Mouse (Mus musculus) olfactory bulb, adult 2 months (tissue): ENCODE measurements around the gene Tspan15.

Source experiments
- CTCF ChIP-seq: fragments of 200-500 bp; IDR thresholded peaks from 2 replicates; pipeline ENCODE4 v1.5.1; 2012; ENCODE audit warnings: low read depth, mild to moderate bottlenecking, low read length, moderate library complexity; ENCODE audit not compliant: insufficient read depth
- POLR2A ChIP-seq: fragments of 200-500 bp; IDR thresholded peaks from 2 replicates; pipeline ENCODE4 v1.6.1; 2012; ENCODE audit warnings: mild to moderate bottlenecking, low read depth, low read length, moderate library complexity; ENCODE audit not compliant: insufficient read depth

DNA sequence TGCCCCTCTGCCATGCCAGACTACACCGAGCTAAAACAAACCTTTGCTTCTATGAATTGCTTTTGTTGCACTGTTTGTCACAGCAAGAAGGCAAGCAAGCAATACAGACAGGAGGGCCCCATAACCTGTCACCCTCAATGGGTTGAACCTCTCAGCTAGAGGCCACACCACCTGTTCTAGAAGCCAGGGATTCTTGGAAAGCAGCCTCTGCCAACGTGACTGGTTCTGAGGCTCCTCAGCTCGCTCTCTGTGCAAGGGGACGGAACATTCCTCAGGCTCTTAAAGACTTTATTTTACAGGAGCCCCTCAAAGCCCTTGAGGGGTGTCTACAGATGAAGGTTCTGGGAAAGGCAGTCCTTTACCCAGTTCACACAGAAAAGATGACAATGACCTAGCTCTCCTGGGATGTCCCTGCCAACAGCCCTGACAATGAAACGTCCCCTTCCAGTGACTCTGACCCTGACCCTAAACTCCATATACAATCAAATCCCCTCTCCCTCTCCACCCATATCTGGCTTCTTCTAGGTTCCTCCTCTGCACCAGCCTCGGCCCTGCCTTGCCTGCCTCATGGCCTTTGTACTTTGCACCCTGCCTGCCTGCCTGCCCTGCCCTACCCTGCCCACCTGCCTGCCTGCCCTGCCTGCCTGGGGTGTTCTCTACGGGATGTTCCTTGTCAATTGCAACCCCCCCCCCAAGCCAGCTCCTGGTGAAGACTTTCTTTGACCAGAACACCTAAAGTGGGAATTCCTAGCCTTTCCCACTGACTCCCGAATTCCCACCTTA, 10.1 kb downstream of the Tspan15 start:
- TF ChIP-seq CTCF, result no peak
- TF ChIP-seq POLR2A, result no peak
